Mouse (Mus musculus) neural tube, embryonic 14.5 days (tissue): ENCODE data around the gene Cspg4. TPM values are rescaled to one million over a fixed set of nuclear protein-coding genes. Genes with fewer than 3 reads are reported as not detected.
"Not testable (repeated sequence)": the region's sequence is repeated elsewhere in the genome, so short reads cannot be mapped to it uniquely, and the experiment has no call there.

Experiments
- ATAC-seq: fragments of 200-750 bp; cut with Nextera tagmentation; 2 replicates; pipeline ENCODE4 v1.8.0; 2017; ENCODE audit warnings: low read depth, mild to moderate bottlenecking, moderate TSS enrichment, moderate library complexity
- H3K27ac ChIP-seq: fragments of 300-500 bp; sonication (generic); 2 replicates; pipeline ENCODE4 v1.5.1; 2014; ENCODE audit warnings: low read depth, mild to moderate bottlenecking, control low read depth, low read length, moderate library complexity, mixed read lengths
- H3K27me3 ChIP-seq: fragments of 300-500 bp; sonication (generic); 2 replicates; pipeline ENCODE4 v1.6.1; 2014; ENCODE audit warnings: low read length; ENCODE audit not compliant: control insufficient read depth, insufficient read depth
- H3K36me3 ChIP-seq: fragments of 300-500 bp; sonication (generic); 2 replicates; pipeline ENCODE4 v1.6.1; 2014; ENCODE audit warnings: low read length, mixed read lengths; ENCODE audit not compliant: control insufficient read depth, insufficient read depth
- H3K4me1 ChIP-seq: fragments of 300-500 bp; sonication (generic); 2 replicates; pipeline ENCODE4 v1.6.1; 2014; ENCODE audit warnings: low read length; ENCODE audit not compliant: control insufficient read depth, insufficient read depth
- H3K4me2 ChIP-seq: fragments of 300-500 bp; sonication (generic); 2 replicates; pipeline ENCODE4 v1.6.1; 2014; ENCODE audit warnings: mild to moderate bottlenecking, low read depth, low read length, control low read depth
- H3K4me3 ChIP-seq: fragments of 300-500 bp; sonication (generic); 2 replicates; pipeline ENCODE4 v1.5.1; 2014; ENCODE audit warnings: low read depth, low read length, control low read depth, mixed read lengths
- H3K9ac ChIP-seq: fragments of 300-500 bp; sonication (generic); replicated peaks from 2 replicates; pipeline ENCODE4 v1.6.1; 2014; ENCODE audit warnings: low read depth, mild to moderate bottlenecking, control low read depth, low read length, mixed read lengths
- H3K9me3 ChIP-seq: fragments of 300-500 bp; sonication (generic); 2 replicates; pipeline ENCODE4 v1.6.1; 2016; ENCODE audit warnings: low read length; ENCODE audit not compliant: control insufficient read depth
- WGBS: fragments of 180-500 bp; shearing (Covaris S2); extraction: QIAGEN DNeasy Blood & Tissue Kit; methylation state at CpG from one replicate; pipeline ENCODE4 v1.1.7; 2014; 5-methylcytosine and 5-hydroxymethylcytosine counted together
- polyA plus RNA-seq: library from polyadenylated mRNA; unstranded; fragments of >200 nt; fragmentation: Nextera tagmentation; extraction: Ambion mirVana; gene quantifications from 2 replicates; pipeline ENCODE4 v1.2.1, GENCODE M21; 2014

Cspg4 gene
- polyA plus RNA-seq, 1 experiment from 2014 or later = 6.1 TPM

GRCm38 (mm10) chr9:56936861-56937222 lies 72.0 kb downstream of the Cspg4 start:
- no peak for ATAC-seq
- H3K27ac ChIP-seq = no peak overlapping the region
- no peaks in the 10 kb centered on the region for H3K27me3 ChIP-seq
- H3K4me2 ChIP-seq = peak overlapping the region; percentile 82
- H3K36me3 ChIP-seq = no peaks in the 10 kb centered on the region
- H3K4me3 ChIP-seq = peak overlapping the region; percentile 72
- H3K4me1 ChIP-seq = peaks cover 13% of the 10 kb centered on the region
- H3K9ac ChIP-seq = no peak overlapping the region
- H3K9me3 ChIP-seq = no peaks in the 10 kb centered on the region
- WGBS = 20% methylated on average over 6 of the region's 6 CpGs

- WGBS = under 1% methylated on average over 73 of the region's 73 CpGs
- H3K27ac ChIP-seq = peak within 1 kb of the TSS; percentile 85
- no peaks in the 10 kb centered on the region for H3K27me3 ChIP-seq
- H3K4me2 ChIP-seq = peak within 1 kb of the TSS; percentile 82
- H3K4me3 ChIP-seq = peak within 1 kb of the TSS; percentile 72
- H3K9ac ChIP-seq = peak within 1 kb of the TSS; percentile 64
- no peaks in the 10 kb centered on the region for H3K36me3 ChIP-seq
- H3K9me3 ChIP-seq = no peaks in the 10 kb centered on the region
- H3K4me1 ChIP-seq = peaks cover 13% of the 10 kb centered on the region
- ATAC-seq = peak; percentile 97
Observed at GRCm38 (mm10) chr9:56937223-56938160, 72.7 kb downstream of the Cspg4 start, which contains the start of gene Imp3. Gene Imp3, plus strand, starts transcription at chr9:56937475.

- Histone ChIP-seq H3K27ac (no peak overlapping the region; the same call in 1 of the 2 replicates), H3K9ac (peak overlapping the region; percentile 64), H3K4me1 (peaks cover 13% of the 10 kb centered on the region), H3K9me3 (no peaks in the 10 kb centered on the region), H3K4me3 (peak overlapping the region; percentile 72), H3K4me2 (peak overlapping the region; percentile 82), H3K36me3 (no peaks in the 10 kb centered on the region), H3K27me3 (no peaks in the 10 kb centered on the region)
- 7% methylated on average over 7 of the region's 7 CpGs for WGBS
- ATAC-seq = no peak
Observed at GRCm38 (mm10) chr9:56938374-56938773, 73.5 kb downstream of the Cspg4 start.

DNA sequence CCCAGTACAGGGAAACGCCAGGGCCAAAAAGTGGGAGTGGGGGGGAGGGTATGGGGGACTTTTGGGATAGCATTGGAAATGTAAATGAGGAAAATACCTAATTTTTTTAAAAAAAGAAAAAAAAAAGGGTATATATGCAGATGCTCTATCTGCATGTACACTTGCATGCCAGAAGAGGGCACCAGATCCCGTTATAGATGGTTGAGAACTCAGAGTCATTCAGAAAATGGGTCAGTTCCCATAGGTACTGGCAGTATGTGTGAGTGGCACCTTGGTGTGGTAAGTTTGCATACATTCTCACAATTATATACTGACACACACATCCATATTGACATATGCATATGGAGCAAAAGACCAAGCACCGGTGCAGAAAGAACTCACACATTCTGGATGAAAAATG lies 82.6 kb downstream of the Cspg4 start:
- H3K4me3 ChIP-seq, ATAC-seq, H3K27me3 ChIP-seq, H3K36me3 ChIP-seq, H3K4me1 ChIP-seq, H3K4me2 ChIP-seq, H3K9ac ChIP-seq, H3K27ac ChIP-seq, H3K9me3 ChIP-seq: not testable (repeated sequence)
- WGBS = 28% methylated on average over 3 of the region's 3 CpGs

GRCm38 (mm10) chr9:56948699-56949098 lies 83.9 kb downstream of the Cspg4 start:
- 39% methylated on average over 5 of the region's 5 CpGs for WGBS
- H3K9ac ChIP-seq, H3K36me3 ChIP-seq, H3K4me3 ChIP-seq, H3K9me3 ChIP-seq, ATAC-seq, H3K27me3 ChIP-seq, H3K4me1 ChIP-seq, H3K27ac ChIP-seq, H3K4me2 ChIP-seq: not testable (repeated sequence)

Other genes with a start within 250 kb of the Cspg4 start
- 50.4 and 56.7 TPM in 2 replicates for gene Lingo1, start 68.6 kb upstream of the Cspg4 start, polyA plus RNA-seq
- 0.32 TPM in 1 of 2 replicates, not detected in the other for gene Odf3l1, start 354 bp upstream of the Cspg4 start, polyA plus RNA-seq
- gene Snx33, start 63.3 kb downstream of the Cspg4 start, polyA plus RNA-seq = 1.3 and 2.1 TPM in 2 replicates
- 71.3 and 74.1 TPM in 2 replicates for gene Imp3, start 72.4 kb downstream of the Cspg4 start, polyA plus RNA-seq
- 25.5 and 25.9 TPM in 2 replicates for gene Snupn, start 85.8 kb downstream of the Cspg4 start, polyA plus RNA-seq
- gene Ptpn9, start 129.9 kb downstream of the Cspg4 start, polyA plus RNA-seq = 31.3 and 36.5 TPM in 2 replicates
- 26.8 and 35.2 TPM in 2 replicates for gene Sin3a, start 207.0 kb downstream of the Cspg4 start, polyA plus RNA-seq